Mouse (Mus musculus) ES-Bruce4 (cell line): ENCODE measurements around the gene Rnf144b.

ENCODE experiments used
- CTCF ChIP-seq: IDR thresholded peaks from one replicate; pipeline ENCODE4 v1.8.1; 2011; ENCODE audit warnings: low read depth, low read length
- POLR2A ChIP-seq: IDR thresholded peaks from one replicate; pipeline ENCODE4 v1.8.1; 2011; ENCODE audit warnings: low read length; ENCODE audit not compliant: insufficient read depth

GRCm38 (mm10) chr13:47277824-47278290 is 155.4 kb downstream of the Rnf144b start:
- TF ChIP-seq CTCF, result no peak
- no peak for TF ChIP-seq POLR2A
